Mouse (Mus musculus) adrenal gland (tissue): ENCODE measurements around the gene Krt73.

Source experiments
- intact Hi-C: fragments of 180-260 bp; cut with DNase I; formaldehyde crosslinking; loops from one replicate; pipeline ENCODE4 v1.15.1; 2025
- long read RNA-seq, 2 experiments: library from polyadenylated mRNA; unstranded; transcript quantifications; one replicate each; pipeline ENCODE4 v2.0.0; 2020; ENCODE audit warnings: borderline replicate concordance in 1 of 2; ENCODE audit not compliant: insufficient replicate concordance in 1 of 2

The Krt73 gene
- long read RNA-seq, experiment 1, result 0 reads
- long read RNA-seq, experiment 2, result 0 reads

- intact Hi-C loops, result no loop called here
These were observed at the start of gene Krt73 for GRCm38 (mm10) chr15:101802296-101802835. Gene Krt73 (minus strand): TSS chr15:101802346.

- intact Hi-C loops, result no loop called here
These were observed 48.5 kb upstream of the Krt73 start, which contains the start of gene Krt1 for GRCm38 (mm10) chr15:101850694-101851093. Gene Krt1 (minus strand): TSS chr15:101850794.

DNA sequence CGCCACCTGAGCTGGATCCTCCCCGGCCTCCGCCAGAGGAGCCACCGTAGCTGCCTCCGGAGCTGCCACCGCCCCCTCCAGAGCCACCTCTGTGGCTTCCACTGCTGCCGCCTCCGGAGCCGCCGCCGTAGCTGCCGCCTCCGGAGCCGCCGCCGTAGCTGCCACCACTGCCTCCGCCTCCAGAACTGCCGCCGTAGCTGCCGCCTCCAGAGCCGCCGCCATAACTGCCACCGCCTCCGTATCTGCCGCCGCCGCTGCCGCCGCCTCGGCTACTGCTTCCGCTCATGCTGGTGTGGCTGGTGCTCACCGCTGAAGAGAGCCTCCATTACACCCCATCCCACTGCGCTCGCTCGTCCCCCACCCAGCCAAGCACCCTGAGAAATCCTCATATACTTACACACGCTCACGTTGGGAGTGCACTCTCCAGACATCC is 43.8 kb upstream of the Krt73 start:
- intact Hi-C loops, result no loop called here

GRCm38 (mm10) chr15:101843192-101843591 is 41.0 kb upstream of the Krt73 start:
- intact Hi-C loops, result no loop called here

GRCm38 (mm10) chr15:101834784-101835328 is 32.7 kb upstream of the Krt73 start:
- intact Hi-C loops, result no loop called here

DNA sequence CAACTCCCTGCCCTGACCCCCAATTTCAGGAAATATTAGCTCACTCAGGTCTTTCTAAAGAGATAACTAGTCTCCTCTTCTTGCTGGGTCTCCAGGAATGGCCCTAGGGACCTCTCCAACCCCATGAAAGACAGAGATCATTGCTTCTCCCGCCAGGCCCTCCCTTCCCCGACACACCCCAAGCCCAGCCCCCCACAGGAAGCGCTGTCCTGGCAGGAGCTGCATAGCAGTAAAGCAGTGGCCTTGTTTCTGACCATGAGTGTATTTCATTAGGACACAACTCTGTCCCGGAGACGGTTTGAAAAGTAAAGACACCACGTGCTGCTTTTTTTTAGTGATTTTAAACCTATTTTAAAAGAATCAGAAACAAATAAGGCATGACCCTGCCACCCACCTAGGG is 31.0 kb upstream of the Krt73 start:
- intact Hi-C loops, result no loop called here

GRCm38 (mm10) chr15:101829441-101829840 is 27.3 kb upstream of the Krt73 start:
- intact Hi-C loops, result no loop called here

GRCm38 (mm10) chr15:101821786-101822185 is 19.6 kb upstream of the Krt73 start:
- intact Hi-C loops, result no loop called here

DNA sequence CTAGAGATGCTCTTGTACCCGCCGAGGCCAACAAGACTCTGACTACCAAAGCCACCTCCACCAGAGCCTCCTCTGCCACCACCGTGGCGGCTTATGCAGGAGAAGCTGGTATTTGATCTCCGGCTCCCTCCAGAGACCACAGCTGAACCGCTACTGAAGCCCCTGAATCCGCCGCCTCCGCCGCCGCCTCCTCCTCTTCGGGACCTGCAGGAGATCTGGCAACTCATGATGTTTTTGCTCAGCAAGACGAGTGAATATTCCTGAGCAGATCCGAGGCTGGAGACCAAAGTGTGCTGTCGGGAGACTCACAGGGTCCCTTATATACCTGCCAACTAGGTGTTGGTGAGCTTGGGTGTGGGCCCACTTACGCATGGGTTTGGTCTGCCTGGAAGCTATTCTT is 15.7 kb upstream of the Krt73 start, which contains the start of gene Krt2:
Krt2 (minus strand) TSS at position 295 of the 400 bp plus-strand sequence.
- intact Hi-C loops, result no loop called here

- intact Hi-C loops, result no loop called here
These were observed 1.1 kb upstream of the Krt73 start for GRCm38 (mm10) chr15:101803052-101803822.

GRCm38 (mm10) chr15:101790867-101791266 is 11.3 kb downstream of the Krt73 start:
- intact Hi-C loops, result no loop called here

- intact Hi-C loops, result no loop called here
These were observed 15.8 kb downstream of the Krt73 start, which contains the start of gene Krt72 for GRCm38 (mm10) chr15:101786360-101786759. Gene Krt72 (minus strand): TSS chr15:101786460.

DNA sequence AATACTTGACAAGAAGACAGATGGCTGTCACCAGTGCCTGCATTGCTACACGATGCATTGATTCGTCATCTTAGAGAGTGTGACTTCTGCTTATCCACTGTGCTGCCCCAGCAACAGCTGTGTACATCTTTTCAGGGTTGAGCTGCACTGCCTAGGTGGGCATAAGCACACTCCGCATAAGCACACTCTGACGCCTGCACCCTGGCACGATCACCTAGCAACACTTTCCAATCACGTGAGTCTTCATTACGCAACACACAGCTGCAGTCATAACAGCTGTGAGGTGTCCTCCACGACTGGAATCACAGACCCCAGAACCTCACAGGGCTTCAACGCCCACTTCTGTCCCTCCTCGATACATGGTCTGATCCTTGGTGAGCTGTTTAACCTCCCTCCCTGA is 28.7 kb downstream of the Krt73 start:
- intact Hi-C loops, result loop anchor here (5.0 to 10.0 kb wide), 3 partner anchors 251 to 436 kb away; no protein-coding TSS in a partner anchor

- intact Hi-C loops, result loop anchor here (1.0 to 10.0 kb wide), 4 partner anchors 201 to 435 kb away; no protein-coding TSS in a partner anchor
These were observed 29.4 kb downstream of the Krt73 start for GRCm38 (mm10) chr15:101772711-101773081.

GRCm38 (mm10) chr15:101772080-101772710 is 30.0 kb downstream of the Krt73 start:
- intact Hi-C loops, result loop anchor here (1.0 to 10.0 kb wide), 4 partner anchors 201 to 435 kb away; no protein-coding TSS in a partner anchor

GRCm38 (mm10) chr15:101770226-101770625 is 31.9 kb downstream of the Krt73 start:
- intact Hi-C loops, result loop anchor here (5.0 to 10.0 kb wide), 3 partner anchors 248 to 433 kb away; no protein-coding TSS in a partner anchor
